Mouse (Mus musculus): Measurements from ENCODE around the gene Hist1h3b.
"Not testable (repeated sequence)": the region's sequence is repeated elsewhere in the genome, so short reads cannot be mapped to it uniquely, and the experiment has no call there.

Hist1h3b gene

GRCm38 (mm10) chr13:23738677-23739068, 13.4 kb upstream of the Hist1h3b start, which contains the start of gene Hist1h1c:
Gene Hist1h1c, plus strand, starts transcription at chr13:23738808.
- peak; percentile 92 for DNase-seq (ENCODE audit: low spot score)

GRCm38 (mm10) chr13:23739069-23739921, 12.8 kb upstream of the Hist1h3b start:
- DNase-seq (ENCODE audit: low spot score), result peak; percentile 85

DNA sequence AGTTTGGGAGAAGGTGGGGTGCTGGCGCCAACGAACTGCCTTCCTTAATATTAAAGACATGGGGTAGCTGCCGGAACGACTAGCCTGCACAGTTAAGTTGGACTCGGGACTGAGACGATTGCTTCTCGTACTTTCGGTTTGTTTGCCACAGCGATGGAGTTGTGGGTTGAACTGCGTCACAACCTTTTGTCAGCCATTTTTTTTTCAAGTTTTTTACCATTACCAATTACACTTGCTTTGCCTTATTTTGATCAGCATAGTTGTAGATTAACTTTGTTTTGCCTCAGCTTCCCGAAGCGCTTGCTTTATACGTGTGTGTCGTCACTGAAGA, 12.2 kb upstream of the Hist1h3b start:
- no peak for DNase-seq (ENCODE audit: low spot score)

DNA sequence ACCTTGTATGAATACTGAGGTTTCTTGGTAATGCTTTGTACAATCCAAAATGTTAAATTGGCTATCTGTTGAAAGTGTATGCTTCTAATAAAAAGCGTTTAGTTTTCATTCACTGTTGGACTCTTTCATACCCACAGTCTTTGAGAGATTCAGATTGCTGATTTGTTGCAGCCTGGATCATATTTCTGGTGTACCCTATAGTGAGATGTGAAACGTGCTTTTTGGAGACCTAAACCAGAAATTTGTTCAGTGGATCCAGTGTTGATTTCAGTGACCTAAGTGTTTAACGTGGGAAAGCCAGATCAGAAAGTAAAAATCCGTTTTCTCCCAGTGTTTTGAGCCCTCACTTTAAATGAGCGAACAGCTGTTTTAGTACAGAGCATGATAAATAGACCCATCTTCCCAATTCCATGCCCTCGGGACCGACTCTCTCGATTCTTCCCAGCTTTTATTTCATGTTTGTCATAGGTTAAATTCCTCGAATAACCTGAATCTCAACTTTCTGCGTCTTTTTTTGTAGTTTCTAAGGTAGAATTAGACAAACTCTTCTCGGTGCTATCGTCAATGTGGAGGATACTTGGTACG, 11.7 kb upstream of the Hist1h3b start:
- no peak for DNase-seq (ENCODE audit: low spot score)

DNA sequence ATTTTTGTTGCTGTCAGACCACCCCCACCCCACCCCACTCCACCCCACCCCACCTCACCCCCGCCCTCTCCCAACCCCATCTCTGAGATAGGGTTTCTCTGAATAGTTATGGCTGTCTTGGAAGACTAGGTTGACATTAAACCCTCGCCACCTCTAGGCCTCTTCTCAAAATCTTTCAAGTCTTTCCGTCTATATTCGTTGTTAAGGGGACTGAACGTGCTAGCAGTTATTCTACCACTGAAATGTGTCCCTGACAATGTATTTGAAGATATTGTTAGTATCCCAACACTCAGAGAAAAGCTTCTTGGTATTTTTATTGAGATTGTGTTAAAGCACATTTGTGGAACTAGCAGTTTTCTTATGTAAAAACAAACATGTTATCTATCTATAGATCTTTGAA, 11.2 kb upstream of the Hist1h3b start:
- DNase-seq (ENCODE audit: low spot score), result no peak

DNA sequence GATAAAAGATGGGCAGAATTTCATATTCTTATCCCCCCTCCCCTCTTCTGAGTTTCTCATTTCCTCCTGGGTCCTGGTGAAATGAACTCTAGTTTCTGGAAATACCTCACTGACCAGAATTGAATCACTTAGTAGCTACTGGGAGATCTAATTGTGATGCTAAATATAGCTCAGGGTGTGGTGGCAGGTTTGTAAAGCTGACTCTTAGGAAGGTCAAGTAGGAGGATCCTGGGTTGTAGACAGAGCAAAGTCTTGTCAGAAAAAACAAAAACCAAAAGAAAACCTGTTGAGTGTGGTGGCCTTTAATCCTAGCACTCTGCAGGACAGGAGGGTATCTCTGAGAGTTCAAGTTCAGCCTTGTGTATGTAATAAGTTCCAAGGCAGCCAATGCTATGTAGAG, 10.1 kb upstream of the Hist1h3b start:
- DNase-seq (ENCODE audit: low spot score), result no peak

- no peak for DNase-seq (ENCODE audit: low spot score)
Observed at GRCm38 (mm10) chr13:23743215-23743614, 8.9 kb upstream of the Hist1h3b start.

GRCm38 (mm10) chr13:23743963-23744362, 8.1 kb upstream of the Hist1h3b start:
- no peak for DNase-seq (ENCODE audit: low spot score)

DNA sequence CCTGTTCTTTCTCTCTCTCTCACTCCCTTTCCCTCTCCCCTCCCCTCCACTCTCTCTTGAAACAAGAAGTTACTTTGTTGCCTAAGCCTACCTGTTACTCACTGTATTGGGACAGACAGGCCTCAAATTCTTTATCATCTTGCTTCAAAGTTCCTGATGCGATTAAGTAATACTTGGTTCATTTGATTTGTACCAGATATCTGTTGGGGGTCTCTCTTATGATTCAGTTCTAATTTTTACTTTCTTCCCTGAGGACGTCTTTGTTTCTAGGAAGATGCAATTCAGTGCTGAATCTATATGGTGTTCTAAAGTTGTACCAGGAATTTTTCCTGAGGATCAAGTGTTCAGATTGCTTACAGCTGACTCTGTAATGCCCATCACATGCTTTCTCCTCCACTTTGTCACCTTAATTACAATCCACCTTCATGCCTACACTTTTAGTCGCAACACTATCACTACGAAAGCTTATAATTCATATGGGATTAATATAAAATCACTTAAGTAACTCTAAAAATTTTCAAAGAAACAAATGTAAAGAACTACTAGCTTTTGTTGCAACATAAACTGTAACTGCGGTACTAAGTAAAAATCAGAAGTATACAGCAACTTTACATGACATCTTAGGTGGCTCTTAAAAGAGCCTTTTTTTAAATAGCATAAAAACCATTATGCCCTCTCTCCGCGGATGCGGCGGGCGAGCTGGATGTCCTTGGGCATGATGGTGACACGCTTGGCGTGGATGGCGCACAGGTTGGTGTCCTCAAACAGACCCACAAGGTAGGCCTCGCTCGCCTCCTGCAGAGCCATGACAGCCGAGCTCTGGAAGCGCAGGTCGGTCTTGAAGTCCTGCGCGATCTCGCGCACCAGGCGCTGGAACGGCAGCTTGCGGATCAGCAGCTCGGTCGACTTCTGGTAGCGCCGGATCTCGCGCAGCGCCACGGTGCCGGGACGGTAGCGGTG, 7.4 kb upstream of the Hist1h3b start:
- no peak for DNase-seq (ENCODE audit: low spot score)

DNA sequence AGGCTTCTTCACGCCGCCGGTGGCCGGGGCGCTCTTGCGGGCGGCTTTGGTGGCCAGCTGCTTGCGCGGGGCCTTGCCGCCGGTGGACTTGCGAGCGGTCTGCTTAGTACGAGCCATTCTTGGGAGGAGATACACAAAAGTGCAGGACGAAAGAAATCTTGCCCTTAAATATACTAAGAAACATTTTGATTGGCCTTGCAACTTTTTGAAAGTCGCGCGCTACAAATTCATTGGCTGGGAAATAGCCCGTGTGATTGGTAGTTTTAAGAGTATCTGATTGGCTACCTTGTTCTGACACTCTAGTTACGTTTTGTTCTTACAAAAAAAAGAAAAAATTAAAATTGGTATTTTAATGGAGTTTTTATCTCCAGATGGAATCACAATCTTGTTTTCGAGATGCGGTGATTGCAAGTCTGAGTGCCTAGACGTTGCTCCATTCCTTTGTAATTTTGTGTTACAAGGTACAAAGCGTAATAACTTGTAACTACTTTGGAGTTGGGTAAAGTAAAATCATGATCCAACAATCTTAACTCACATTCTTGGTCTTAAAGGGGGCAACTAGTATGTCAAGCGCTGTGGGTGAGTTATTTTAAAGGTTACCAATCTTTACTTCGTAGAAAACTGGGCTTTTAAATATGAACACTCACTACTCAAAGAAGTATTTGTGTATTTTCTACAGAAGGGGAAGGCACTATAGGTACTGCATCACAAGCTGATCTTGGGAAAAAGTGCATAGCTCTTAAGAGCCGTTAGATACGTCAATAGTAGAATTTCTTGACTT, 6.5 kb upstream of the Hist1h3b start, which contains the start of gene Hist1h3c:
Hist1h3c (minus strand) TSS at position 222 of the 781 bp plus-strand sequence.
- DNase-seq (ENCODE audit: low spot score), result peak; percentile 92

- peak; percentile 78 for DNase-seq (ENCODE audit: low spot score)
Observed at GRCm38 (mm10) chr13:23746201-23747080, 5.6 kb upstream of the Hist1h3b start, which contains the start of gene Hist1h2bb. Gene Hist1h2bb, plus strand, starts transcription at chr13:23746734.

GRCm38 (mm10) chr13:23747081-23747891, 4.8 kb upstream of the Hist1h3b start:
- DNase-seq (ENCODE audit: low spot score), result no peak

- DNase-seq (ENCODE audit: low spot score), result no peak
Observed at GRCm38 (mm10) chr13:23747892-23748288, 4.2 kb upstream of the Hist1h3b start.

DNA sequence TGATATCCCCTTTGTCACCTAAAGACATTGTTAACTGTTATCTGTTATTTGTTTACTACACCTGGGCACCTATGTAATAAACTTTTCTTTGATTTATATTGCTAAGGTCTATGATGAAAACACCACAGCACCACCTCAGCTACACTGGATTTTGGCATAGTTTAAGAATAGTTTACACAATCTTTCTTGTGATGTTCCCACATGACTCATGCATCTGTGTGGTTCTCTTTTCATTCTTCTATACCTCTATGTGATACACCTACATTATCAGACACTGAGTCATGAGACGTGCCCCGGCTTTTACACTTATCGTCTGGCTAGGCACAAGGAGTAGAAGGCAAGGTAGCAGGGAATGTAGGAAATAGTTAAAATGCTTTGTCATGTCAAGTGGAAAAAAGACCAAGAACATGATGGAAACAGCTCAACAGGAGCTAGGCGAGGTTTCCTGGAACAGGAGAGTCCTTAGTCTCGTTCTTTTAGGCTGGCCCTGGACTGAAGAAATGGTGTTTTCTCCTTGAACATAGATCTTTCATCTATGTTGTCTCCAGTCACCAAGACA, 2.4 kb upstream of the Hist1h3b start:
- no peak for DNase-seq (ENCODE audit: low spot score)

- not testable (repeated sequence) for DNase-seq (ENCODE audit: low spot score)
Observed at GRCm38 (mm10) chr13:23750839-23751477, 1.1 kb upstream of the Hist1h3b start, which contains the start of gene Hist1h2ab. Gene Hist1h2ab, plus strand, starts transcription at chr13:23751126.

GRCm38 (mm10) chr13:23751478-23751956, 550 bp upstream of the Hist1h3b start:
- no peak for DNase-seq (ENCODE audit: low spot score)

- DNase-seq (ENCODE audit: low spot score), result no peak
Observed at GRCm38 (mm10) chr13:23752742-23753172, 690 bp downstream of the Hist1h3b start.

GRCm38 (mm10) chr13:23753314-23754078, 1.4 kb downstream of the Hist1h3b start:
- no peak for DNase-seq (ENCODE audit: low spot score)

All from testis, postnatal 10 days (tissue).